11 mouse cellular contexts compared by ENCODE assay signal in genomic region chrX:105420976-105421375, GRCm38 (mm10).
DNase-seq lines count a peak whose midpoint lies in the region; ATAC-seq and TF ChIP-seq lines count a peak whose summit lies in the region.
"Had no signal": no experiment of that assay in that cellular context is flagged by ENCODE, and none has a peak within 500 bp of the region (broad histone marks: within the 10 kb centered on the region; RNA-seq: fewer than 3 reads in every experiment).

No protein-coding gene starts in this region.

- no peak overlapping the region for H3K4me3 ChIP-seq in lung, embryonic 14.5 days (ENCODE audit: low read depth, low read length)
- no peak overlapping the region for H3K4me3 ChIP-seq in stomach, postnatal 0 days (ENCODE audit: low read depth, low read length)
- H3K4me3 ChIP-seq: forebrain, embryonic 10.5 days had no signal

- no peaks in the 10 kb centered on the region for H3K9me3 ChIP-seq in lung, embryonic 14.5 days (ENCODE audit: low read depth, low read length)
- H3K9me3 ChIP-seq in stomach, postnatal 0 days (ENCODE audit: control insufficient read depth, low read length): no peaks in the 10 kb centered on the region
- H3K9me3 ChIP-seq: forebrain, embryonic 10.5 days had no signal

- no peak for TF ChIP-seq CTCF in lung, embryonic 14.5 days (IDR thresholded peaks at IDR 0.05; ENCODE audit: low read depth)
- no peak for TF ChIP-seq CTCF in stomach, postnatal 0 days (IDR thresholded peaks at IDR 0.05; ENCODE audit: low read depth)

- H3K4me1 ChIP-seq in lung, embryonic 14.5 days (ENCODE audit: insufficient read depth): no peaks in the 10 kb centered on the region
- no peaks in the 10 kb centered on the region for H3K4me1 ChIP-seq in stomach, postnatal 0 days (replicated peaks; ENCODE audit: control insufficient read depth, insufficient read depth)
- H3K4me1 ChIP-seq: forebrain, embryonic 10.5 days had no signal

- no peak overlapping the region for H3K9ac ChIP-seq in lung, embryonic 14.5 days
- no peak overlapping the region for H3K9ac ChIP-seq in stomach, postnatal 0 days (ENCODE audit: low read length)

- no peaks in the 10 kb centered on the region for H3K27me3 ChIP-seq in lung, embryonic 14.5 days (ENCODE audit: insufficient read depth, low read length)
- H3K27me3 ChIP-seq in stomach, postnatal 0 days (ENCODE audit: control insufficient read depth, insufficient read depth, low read length): no peaks in the 10 kb centered on the region

- H3K4me2 ChIP-seq in lung, embryonic 14.5 days: no peak overlapping the region
- H3K4me2 ChIP-seq in stomach, postnatal 0 days (replicated peaks; ENCODE audit: low read depth): no peak overlapping the region

- H3K36me3 ChIP-seq in lung, embryonic 14.5 days (ENCODE audit: insufficient read depth): no peaks in the 10 kb centered on the region
- no peaks in the 10 kb centered on the region for H3K36me3 ChIP-seq in stomach, postnatal 0 days (ENCODE audit: control insufficient read depth, insufficient read depth, low read length)
- H3K36me3 ChIP-seq: forebrain, embryonic 10.5 days had no signal

- TF ChIP-seq EP300 in stomach, postnatal 0 days (optimal IDR thresholded peaks at IDR 0.05): no peak

- WGBS in lung, embryonic 14.5 days: 27% methylated on average over 3 of the region's 3 CpGs
- 35% methylated on average over 3 of the region's 3 CpGs for WGBS in stomach, postnatal 0 days

- peak; percentile 10 for DNase-seq in gastrocnemius, adult 18-20 months (ENCODE audit: low spot score)
- no peak for DNase-seq in gastrocnemius, adult 8-10 months (ENCODE audit: low spot score in 2 of 2)
- DNase-seq in lung, embryonic 14.5 days: peak; percentile 80
- DNase-seq in lung, postnatal 25 days (ENCODE audit: low spot score): no peak
- DNase-seq in heart, postnatal 36 days: peak; percentile 2 to 14
- no peak for DNase-seq in stomach, postnatal 0 days (ENCODE audit: low spot score)
- DNase-seq in testis, postnatal 14 days (ENCODE audit: low spot score): no peak
- no peak for DNase-seq in spleen, postnatal 10 days (ENCODE audit: low spot score in 2 of 2)
- DNase-seq: thymus, adult 18-20 months had no signal

- peak; percentile 94 for ATAC-seq in lung, embryonic 14.5 days (ENCODE audit: insufficient read depth)
- peak; percentile 35; the same call in 1 of the 2 replicates for ATAC-seq in stomach, postnatal 0 days (ENCODE audit: low FRiP score, low TSS enrichment)
- ATAC-seq: CD4-positive, CD25-positive, alpha-beta regulatory T cell, adult 4 months had no signal

- H3K27ac ChIP-seq in lung, embryonic 14.5 days (ENCODE audit: low read depth): no peak overlapping the region
- H3K27ac ChIP-seq in stomach, postnatal 0 days (replicated peaks): no peak overlapping the region
- H3K27ac ChIP-seq: forebrain, embryonic 10.5 days had no signal

- intact Hi-C loops in heart, postnatal 36 days (cut with DNase I): no loop called here

Comparison
In these comparisons a context has a peak if more than half of its experiments do, and no peak if none do; other contexts are left out.
1. DNase-seq: peak in gastrocnemius, adult 18-20 months (single experiment), lung, embryonic 14.5 days (single experiment) and heart, postnatal 36 days (2 of 2); none in gastrocnemius, adult 8-10 months (0 of 2), lung, postnatal 25 days (single experiment), stomach, postnatal 0 days (single experiment), testis, postnatal 14 days (single experiment) and spleen, postnatal 10 days (0 of 2).